Mouse (Mus musculus): ENCODE measurements around the gene Ift80. TPM values are rescaled to one million over a fixed set of nuclear protein-coding genes. Genes with fewer than 3 reads are reported as not detected.

Ift80 gene
- polyA plus RNA-seq, 1 experiment from 2014 or later = 1.8 TPM

DNA sequence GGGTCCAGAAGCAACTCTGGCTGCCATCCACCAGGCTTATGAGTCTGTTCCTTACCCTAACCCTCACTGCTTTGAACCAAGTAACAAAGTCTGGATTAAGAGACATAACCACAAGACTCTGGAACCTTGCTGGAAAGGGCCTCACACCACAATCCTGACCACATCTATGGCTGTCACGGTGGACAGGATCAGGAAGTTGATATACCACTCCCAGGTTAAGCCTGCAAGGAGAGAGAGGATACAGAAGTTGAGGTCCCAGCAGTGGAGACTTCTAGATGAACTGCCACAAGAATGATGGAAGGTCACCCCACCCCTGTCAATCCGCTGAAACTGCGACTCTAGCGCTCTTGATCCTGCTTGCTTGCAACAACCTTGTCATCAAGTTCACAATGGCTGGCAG is 26.7 kb downstream of the Ift80 start:
- Histone ChIP-seq H3K27ac (ENCODE audit: low read depth, low read length) (no peak overlapping the region), H3K4me2 (replicated peaks; ENCODE audit: low read depth) (no peak overlapping the region), H3K4me3 (ENCODE audit: low read depth, low read length) (no peak overlapping the region), H3K9ac (ENCODE audit: low read depth, low read length) (no peak overlapping the region), H3K9me3 (ENCODE audit: control insufficient read depth) (no peaks in the 10 kb centered on the region), H3K27me3 (replicated peaks; ENCODE audit: control insufficient read depth, insufficient read depth, low read length) (no peaks in the 10 kb centered on the region), H3K4me1 (replicated peaks; ENCODE audit: control insufficient read depth, insufficient read depth, low read length) (no peaks in the 10 kb centered on the region), H3K36me3 (ENCODE audit: control insufficient read depth, insufficient read depth) (no peaks in the 10 kb centered on the region)
- WGBS = 92% methylated on average over 4 of the region's 4 CpGs
- no peak for TF ChIP-seq CTCF (IDR thresholded peaks at IDR 0.05; ENCODE audit: low read depth)
- no peak for ATAC-seq

DNA sequence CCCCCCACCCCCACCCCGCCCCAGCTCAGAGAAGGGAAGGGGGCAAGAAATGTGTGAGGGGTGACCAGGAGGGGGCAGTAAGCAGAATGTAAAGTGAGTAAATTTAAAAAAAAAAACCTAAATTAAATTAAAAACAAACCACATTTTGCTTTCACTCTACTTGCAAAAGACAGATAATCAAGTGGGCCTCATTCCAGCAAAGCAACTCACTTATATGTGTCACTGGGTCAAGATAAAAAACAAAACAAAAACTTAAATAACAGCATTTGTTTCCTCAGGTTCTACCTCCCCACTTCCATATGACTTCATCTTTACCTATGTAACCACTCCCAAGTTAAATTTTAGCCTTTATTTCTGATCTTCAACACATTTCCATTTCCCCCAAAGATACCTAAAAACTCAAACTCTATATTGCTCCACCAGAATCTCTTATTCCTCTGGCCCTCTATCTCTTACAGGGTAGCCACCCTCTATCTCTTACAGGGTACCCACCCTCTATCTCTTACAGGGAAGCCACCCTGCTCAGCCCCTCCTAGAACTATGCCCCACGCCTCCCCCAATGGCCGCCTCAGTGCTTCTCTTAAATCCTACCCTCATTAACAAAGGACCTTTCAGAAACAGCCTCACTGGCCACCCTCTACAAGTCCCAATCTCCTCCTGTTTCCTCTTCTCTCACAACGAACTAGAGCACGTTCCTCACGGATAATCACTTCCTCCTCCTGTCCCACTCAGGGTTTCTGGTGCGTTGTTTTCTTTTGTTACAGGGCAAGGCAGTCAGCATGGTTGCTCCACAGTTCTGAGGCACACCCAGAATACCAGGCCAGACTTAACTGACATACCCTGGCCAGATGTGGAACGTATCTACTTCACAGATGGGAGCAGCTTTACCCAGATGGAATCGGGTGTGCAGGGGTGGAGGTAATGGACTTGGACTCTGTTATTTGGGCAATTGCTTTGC is 28.6 kb downstream of the Ift80 start:
- 70% methylated on average over 9 of the region's 9 CpGs for WGBS
- H3K27ac ChIP-seq (ENCODE audit: low read depth, low read length) = no peak overlapping the region

DNA sequence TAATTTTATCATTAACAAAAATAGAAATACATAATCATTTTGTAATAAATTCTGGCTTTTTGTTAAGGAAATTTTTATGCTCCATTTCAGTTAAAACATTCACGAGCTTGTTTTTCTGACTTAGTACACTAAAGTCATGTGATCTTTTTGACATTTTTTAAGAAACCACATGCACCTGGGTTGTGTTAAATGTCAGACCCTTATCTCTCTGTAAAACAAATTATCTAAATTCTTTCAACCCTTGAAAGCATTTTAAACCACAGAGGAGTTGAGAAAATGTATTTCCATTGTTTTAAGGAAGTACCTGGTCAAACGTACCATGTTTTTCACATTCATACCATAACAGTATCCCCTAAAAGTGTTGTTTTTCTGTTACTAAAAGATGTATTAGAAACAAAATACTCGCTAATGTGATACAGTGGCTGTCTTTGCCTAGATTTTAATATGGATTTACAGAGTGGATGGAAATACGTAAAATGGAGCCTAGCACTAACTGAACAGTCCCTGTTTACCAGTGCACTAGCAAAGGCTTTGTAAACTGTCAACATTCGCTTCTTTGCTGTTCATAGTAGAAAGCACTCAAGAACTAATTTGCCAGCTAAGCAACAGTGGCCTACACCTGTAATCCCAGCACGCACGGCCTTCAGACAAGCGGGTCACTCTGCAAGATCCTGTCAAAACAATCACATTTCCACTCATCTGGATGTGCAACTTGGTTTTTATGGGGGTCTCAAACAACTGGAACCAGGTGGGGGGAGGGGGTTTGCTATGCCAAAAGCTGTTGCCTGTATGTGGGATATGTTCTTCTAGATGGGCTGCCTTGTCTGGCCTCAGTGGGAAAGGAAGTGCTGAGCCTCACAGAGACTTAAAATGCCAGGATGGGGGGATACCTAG is 29.5 kb downstream of the Ift80 start:
- H3K36me3 ChIP-seq (ENCODE audit: control insufficient read depth, insufficient read depth) = no peaks in the 10 kb centered on the region
- no peak overlapping the region for H3K4me2 ChIP-seq (replicated peaks; ENCODE audit: low read depth)
- no peak overlapping the region for H3K9ac ChIP-seq (ENCODE audit: low read depth, low read length)
- no peaks in the 10 kb centered on the region for H3K9me3 ChIP-seq (ENCODE audit: control insufficient read depth)
- H3K27ac ChIP-seq (ENCODE audit: low read depth, low read length) = no peak overlapping the region
- H3K4me3 ChIP-seq (ENCODE audit: low read depth, low read length) = no peak overlapping the region
- TF ChIP-seq CTCF (IDR thresholded peaks at IDR 0.05; ENCODE audit: low read depth) = no peak
- no peak for ATAC-seq
- H3K4me1 ChIP-seq (replicated peaks; ENCODE audit: control insufficient read depth, insufficient read depth, low read length) = no peaks in the 10 kb centered on the region
- no peaks in the 10 kb centered on the region for H3K27me3 ChIP-seq (replicated peaks; ENCODE audit: control insufficient read depth, insufficient read depth, low read length)
- WGBS = 87% methylated on average over 8 of the region's 8 CpGs

More for the DNA sequence above, 28.6 kb downstream of the Ift80 start:
- Histone ChIP-seq H3K4me1 (replicated peaks; ENCODE audit: control insufficient read depth, insufficient read depth, low read length) (no peaks in the 10 kb centered on the region), H3K4me2 (replicated peaks; ENCODE audit: low read depth) (no peak overlapping the region), H3K9me3 (ENCODE audit: control insufficient read depth) (no peaks in the 10 kb centered on the region), H3K9ac (ENCODE audit: low read depth, low read length) (no peak overlapping the region), H3K27me3 (replicated peaks; ENCODE audit: control insufficient read depth, insufficient read depth, low read length) (no peaks in the 10 kb centered on the region), H3K4me3 (ENCODE audit: low read depth, low read length) (no peak overlapping the region), H3K36me3 (ENCODE audit: control insufficient read depth, insufficient read depth) (no peaks in the 10 kb centered on the region)
- ATAC-seq = no peak
- TF ChIP-seq CTCF (IDR thresholded peaks at IDR 0.05; ENCODE audit: low read depth) = no peak

DNA sequence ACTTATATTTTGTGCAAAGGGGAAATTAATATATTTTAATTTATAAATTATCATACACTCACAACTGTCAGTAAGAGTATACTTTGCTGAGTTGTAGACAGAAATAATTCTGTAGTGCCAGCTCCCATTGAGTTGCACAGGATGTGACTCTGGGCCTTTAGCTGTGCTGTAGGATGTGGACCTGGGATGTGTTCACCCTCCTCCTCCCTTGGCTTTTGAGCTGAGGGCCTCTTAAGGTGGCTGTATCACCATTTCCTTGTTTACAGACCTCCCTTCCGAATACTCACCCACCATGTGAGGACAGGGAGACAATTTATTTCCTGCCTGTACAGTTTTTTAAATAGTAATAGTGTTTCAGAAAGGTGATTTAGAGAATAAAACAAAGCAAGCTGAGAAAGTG is 30.8 kb downstream of the Ift80 start:
- no peaks in the 10 kb centered on the region for H3K4me1 ChIP-seq (replicated peaks; ENCODE audit: control insufficient read depth, insufficient read depth, low read length)

DNA sequence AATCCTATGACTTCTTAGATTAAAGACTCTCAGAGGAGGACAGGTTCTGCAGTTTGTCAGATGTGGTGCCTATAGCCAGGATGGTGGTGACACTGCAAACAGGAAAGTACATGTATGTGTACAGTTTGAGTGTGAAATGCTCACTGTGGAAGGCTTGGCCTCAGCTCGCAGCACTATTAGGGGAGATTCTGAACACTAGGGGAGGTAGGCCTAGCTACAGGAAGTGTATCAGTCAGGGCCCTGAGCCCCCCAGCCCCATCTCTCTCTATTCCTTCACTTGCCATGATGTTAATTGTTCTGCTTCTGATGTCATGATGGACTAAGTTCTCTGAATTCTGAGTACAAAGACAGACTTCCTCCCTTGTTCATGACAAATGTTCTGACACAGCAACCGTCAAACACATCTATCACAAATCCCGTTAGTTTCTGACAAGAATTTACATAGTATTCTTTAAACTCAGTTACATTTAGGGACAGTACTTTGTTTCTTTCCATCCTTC is 35.2 kb downstream of the Ift80 start:
- H3K4me3 ChIP-seq (ENCODE audit: low read depth, low read length) = no peak overlapping the region
- H3K4me1 ChIP-seq (replicated peaks; ENCODE audit: control insufficient read depth, insufficient read depth, low read length) = no peaks in the 10 kb centered on the region
- H3K27me3 ChIP-seq (replicated peaks; ENCODE audit: control insufficient read depth, insufficient read depth, low read length) = no peaks in the 10 kb centered on the region
- no peak for TF ChIP-seq CTCF (IDR thresholded peaks at IDR 0.05; ENCODE audit: low read depth)
- H3K9ac ChIP-seq (ENCODE audit: low read depth, low read length) = no peak overlapping the region
- peaks cover 10% of the 10 kb centered on the region; the same call in 1 of the 2 replicates for H3K36me3 ChIP-seq (ENCODE audit: control insufficient read depth, insufficient read depth)
- no peak overlapping the region for H3K27ac ChIP-seq (ENCODE audit: low read depth, low read length)
- 0 out of 2 replicates have a peak, but pooled peaks cover 3% of the 10 kb centered on the region for H3K9me3 ChIP-seq (ENCODE audit: control insufficient read depth)
- no peak overlapping the region for H3K4me2 ChIP-seq (replicated peaks; ENCODE audit: low read depth)
- WGBS = 87% methylated on average over 3 of the region's 3 CpGs
- ATAC-seq = no peak

More for the DNA sequence above, 30.8 kb downstream of the Ift80 start:
- no peak for TF ChIP-seq CTCF (IDR thresholded peaks at IDR 0.05; ENCODE audit: low read depth)
- H3K4me3 ChIP-seq (ENCODE audit: low read depth, low read length) = no peak overlapping the region
- WGBS = 33% methylated on average over 1 of the region's 1 CpGs
- no peaks in the 10 kb centered on the region for H3K27me3 ChIP-seq (replicated peaks; ENCODE audit: control insufficient read depth, insufficient read depth, low read length)
- H3K4me2 ChIP-seq (replicated peaks; ENCODE audit: low read depth) = no peak overlapping the region
- H3K27ac ChIP-seq (ENCODE audit: low read depth, low read length) = no peak overlapping the region
- no peak overlapping the region for H3K9ac ChIP-seq (ENCODE audit: low read depth, low read length)
- ATAC-seq = no peak
- no peaks in the 10 kb centered on the region for H3K36me3 ChIP-seq (ENCODE audit: control insufficient read depth, insufficient read depth)
- H3K9me3 ChIP-seq (ENCODE audit: control insufficient read depth) = no peaks in the 10 kb centered on the region

DNA sequence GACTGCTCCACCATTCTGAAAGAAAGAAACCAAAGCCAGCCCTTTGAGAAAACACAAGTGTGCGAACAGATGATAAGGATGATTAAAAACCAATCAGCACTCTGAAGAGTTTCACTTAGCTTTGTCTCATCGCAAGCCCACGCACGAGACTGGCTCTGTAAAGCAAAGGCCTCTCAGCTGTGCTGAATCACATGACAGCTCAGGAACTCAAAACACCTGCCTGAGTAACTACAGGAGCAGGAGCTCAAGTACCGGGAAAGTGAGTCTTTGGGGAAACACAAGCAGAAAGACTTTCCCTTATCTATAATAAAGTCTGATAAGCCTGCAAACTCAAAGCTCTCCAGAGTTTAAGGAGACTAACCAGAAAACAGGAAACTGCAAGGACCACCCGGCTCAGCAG is 37.0 kb downstream of the Ift80 start:
- no peak for TF ChIP-seq CTCF (IDR thresholded peaks at IDR 0.05; ENCODE audit: low read depth)
- Histone ChIP-seq H3K36me3 (ENCODE audit: control insufficient read depth, insufficient read depth) (peaks cover 10% of the 10 kb centered on the region; the same call in 1 of the 2 replicates), H3K4me2 (replicated peaks; ENCODE audit: low read depth) (no peak overlapping the region), H3K9ac (ENCODE audit: low read depth, low read length) (no peak overlapping the region), H3K9me3 (ENCODE audit: control insufficient read depth) (0 out of 2 replicates have a peak, but pooled peaks cover 3% of the 10 kb centered on the region), H3K27me3 (replicated peaks; ENCODE audit: control insufficient read depth, insufficient read depth, low read length) (no peaks in the 10 kb centered on the region), H3K4me1 (replicated peaks; ENCODE audit: control insufficient read depth, insufficient read depth, low read length) (no peaks in the 10 kb centered on the region), H3K4me3 (ENCODE audit: low read depth, low read length) (no peak overlapping the region), H3K27ac (ENCODE audit: low read depth, low read length) (no peak overlapping the region)
- 41% methylated on average over 6 of the region's 6 CpGs for WGBS
- no peak for ATAC-seq

All from intestine, postnatal 0 days (tissue).